Mouse (Mus musculus): ENCODE measurements around the gene Aldh4a1. TPM values are rescaled to one million over a fixed set of nuclear protein-coding genes. Genes with fewer than 3 reads are reported as not detected.
A peak's percentile ranks its signal among the peaks of the same experiment; 100 is the strongest.

Gene Aldh4a1
- total and polyA plus RNA-seq, 3 experiments, result 79.7 to 120 (median 96.7) TPM

- H3K27ac ChIP-seq, result peak overlapping the region; percentile 73
- H3K4me3 ChIP-seq, result no peak overlapping the region
- no peak for DNase-seq
- peaks cover 25% of the 10 kb centered on the region for H3K4me1 ChIP-seq (ENCODE audit: control insufficient read depth, insufficient read depth, low read length)
- intact Hi-C loops (cut with DNase I), result no loop called here
- no peak overlapping the region for H3K9ac ChIP-seq (ENCODE audit: low read depth, low read length)
- no peaks in the 10 kb centered on the region for H3K36me3 ChIP-seq (ENCODE audit: control insufficient read depth, insufficient read depth, low read length)
- TF ChIP-seq CTCF (IDR thresholded peaks at IDR 0.05) (peak; percentile 73), EP300 (IDR thresholded peaks at IDR 0.05; ENCODE audit: insufficient read depth, low read depth, low read length) (0 out of 2 replicates have a peak, but pooled peaks have one; percentile 36), POLR2A (IDR thresholded peaks at IDR 0.05; ENCODE audit: insufficient read depth, low read depth, low read length) (no peak)
- peaks cover 4% of the 10 kb centered on the region; the same call in 1 of the 2 replicates for H3K79me2 ChIP-seq (replicated peaks; ENCODE audit: control insufficient read depth, insufficient read depth, low read length)
- H3K27me3 ChIP-seq (ENCODE audit: control insufficient read depth, insufficient read depth, low read length), result no peaks in the 10 kb centered on the region
- 36% methylated on average over 3 of the region's 3 CpGs for WGBS
These were observed 28.6 kb upstream of the Aldh4a1 start for GRCm38 (mm10) chr4:139594062-139594461.

GRCm38 (mm10) chr4:139596715-139597114, 26.0 kb upstream of the Aldh4a1 start:
- 75% methylated on average over 9 of the region's 9 CpGs for WGBS
- Histone ChIP-seq H3K36me3 (ENCODE audit: control insufficient read depth, insufficient read depth, low read length) (no peaks in the 10 kb centered on the region), H3K27ac (peak overlapping the region; percentile 20; the same call in 1 of the 2 replicates), H3K27me3 (ENCODE audit: control insufficient read depth, insufficient read depth, low read length) (no peaks in the 10 kb centered on the region), H3K4me3 (no peak overlapping the region), H3K79me2 (replicated peaks; ENCODE audit: control insufficient read depth, insufficient read depth, low read length) (peaks cover 4% of the 10 kb centered on the region; the same call in 1 of the 2 replicates), H3K4me1 (ENCODE audit: control insufficient read depth, insufficient read depth, low read length) (peaks cover 33% of the 10 kb centered on the region), H3K9ac (ENCODE audit: low read depth, low read length) (no peak overlapping the region)
- no peak for TF ChIP-seq EP300 (IDR thresholded peaks at IDR 0.05; ENCODE audit: insufficient read depth, low read depth, low read length)
- no peak for TF ChIP-seq CTCF (IDR thresholded peaks at IDR 0.05)
- TF ChIP-seq POLR2A (IDR thresholded peaks at IDR 0.05; ENCODE audit: insufficient read depth, low read depth, low read length), result no peak
- intact Hi-C loops (cut with DNase I), result no loop called here
- no peak for DNase-seq

GRCm38 (mm10) chr4:139597286-139598284, 25.1 kb upstream of the Aldh4a1 start:
- whole genome bisulfite sequencing, result 37% methylated on average over 20 of the region's 20 CpGs
- H3K27ac ChIP-seq, result peak overlapping the region; percentile 83
- no peak overlapping the region for H3K4me3 ChIP-seq
- intact Hi-C loops (cut with DNase I), result loop anchor here (2.0 kb wide), 1 partner anchor 17 kb away; no protein-coding TSS in a partner anchor
- H3K27me3 ChIP-seq (ENCODE audit: control insufficient read depth, insufficient read depth, low read length), result no peaks in the 10 kb centered on the region
- peak overlapping the region; percentile 29 for H3K9ac ChIP-seq (ENCODE audit: low read depth, low read length)
- peaks cover 4% of the 10 kb centered on the region; the same call in 1 of the 2 replicates for H3K79me2 ChIP-seq (replicated peaks; ENCODE audit: control insufficient read depth, insufficient read depth, low read length)
- H3K36me3 ChIP-seq (ENCODE audit: control insufficient read depth, insufficient read depth, low read length), result no peaks in the 10 kb centered on the region
- DNase-seq, result no peak
- H3K4me1 ChIP-seq (ENCODE audit: control insufficient read depth, insufficient read depth, low read length), result peaks cover 39% of the 10 kb centered on the region
- TF ChIP-seq EP300 (IDR thresholded peaks at IDR 0.05; ENCODE audit: insufficient read depth, low read depth, low read length), result no peak

- Histone ChIP-seq H3K9ac (ENCODE audit: low read depth, low read length) (0 out of 2 replicates have a peak overlapping the region, but pooled peaks have one; percentile 8), H3K79me2 (replicated peaks; ENCODE audit: control insufficient read depth, insufficient read depth, low read length) (peaks cover 4% of the 10 kb centered on the region; the same call in 1 of the 2 replicates), H3K4me3 (peak overlapping the region; percentile 21), H3K36me3 (ENCODE audit: control insufficient read depth, insufficient read depth, low read length) (no peaks in the 10 kb centered on the region), H3K4me1 (ENCODE audit: control insufficient read depth, insufficient read depth, low read length) (peaks cover 44% of the 10 kb centered on the region), H3K27me3 (ENCODE audit: control insufficient read depth, insufficient read depth, low read length) (no peaks in the 10 kb centered on the region), H3K27ac (peak overlapping the region; percentile 83)
- 13% methylated on average over 13 of the region's 13 CpGs for WGBS
- TF ChIP-seq EP300 (IDR thresholded peaks at IDR 0.05; ENCODE audit: insufficient read depth, low read depth, low read length), result no peak
- TF ChIP-seq POLR2A (IDR thresholded peaks at IDR 0.05; ENCODE audit: insufficient read depth, low read depth, low read length), result no peak
- no peak for TF ChIP-seq CTCF (IDR thresholded peaks at IDR 0.05)
- intact Hi-C loops (cut with DNase I), result loop anchor here (2.0 kb wide), 1 partner anchor 18 kb away; no protein-coding TSS in a partner anchor
- no peak for DNase-seq
These were observed 24.3 kb upstream of the Aldh4a1 start for GRCm38 (mm10) chr4:139598356-139598755.

- DNase-seq, result peak; percentile 84 to 88
- no peaks in the 10 kb centered on the region for H3K36me3 ChIP-seq (ENCODE audit: control insufficient read depth, insufficient read depth, low read length)
- peak overlapping the region; percentile 12 for H3K9ac ChIP-seq (ENCODE audit: low read depth, low read length)
- WGBS, result 0% methylated on average over 12 of the region's 12 CpGs
- peak overlapping the region; percentile 83 for H3K27ac ChIP-seq
- H3K79me2 ChIP-seq (replicated peaks; ENCODE audit: control insufficient read depth, insufficient read depth, low read length), result peaks cover 4% of the 10 kb centered on the region; the same call in 1 of the 2 replicates
- H3K4me1 ChIP-seq (ENCODE audit: control insufficient read depth, insufficient read depth, low read length), result peaks cover 43% of the 10 kb centered on the region
- intact Hi-C loops (cut with DNase I), result loop anchor here (2.0 kb wide), 1 partner anchor 18 kb away; no protein-coding TSS in a partner anchor
- TF ChIP-seq EP300 (IDR thresholded peaks at IDR 0.05; ENCODE audit: insufficient read depth, low read depth, low read length) (no peak), CTCF (IDR thresholded peaks at IDR 0.05) (peak; percentile 35)
- H3K4me3 ChIP-seq, result peak overlapping the region; percentile 21
- H3K27me3 ChIP-seq (ENCODE audit: control insufficient read depth, insufficient read depth, low read length), result no peaks in the 10 kb centered on the region
These were observed 23.6 kb upstream of the Aldh4a1 start for GRCm38 (mm10) chr4:139598950-139599518.
